Mouse (Mus musculus): ENCODE measurements around the gene Tnfaip8l2.

The Tnfaip8l2 gene

DNA sequence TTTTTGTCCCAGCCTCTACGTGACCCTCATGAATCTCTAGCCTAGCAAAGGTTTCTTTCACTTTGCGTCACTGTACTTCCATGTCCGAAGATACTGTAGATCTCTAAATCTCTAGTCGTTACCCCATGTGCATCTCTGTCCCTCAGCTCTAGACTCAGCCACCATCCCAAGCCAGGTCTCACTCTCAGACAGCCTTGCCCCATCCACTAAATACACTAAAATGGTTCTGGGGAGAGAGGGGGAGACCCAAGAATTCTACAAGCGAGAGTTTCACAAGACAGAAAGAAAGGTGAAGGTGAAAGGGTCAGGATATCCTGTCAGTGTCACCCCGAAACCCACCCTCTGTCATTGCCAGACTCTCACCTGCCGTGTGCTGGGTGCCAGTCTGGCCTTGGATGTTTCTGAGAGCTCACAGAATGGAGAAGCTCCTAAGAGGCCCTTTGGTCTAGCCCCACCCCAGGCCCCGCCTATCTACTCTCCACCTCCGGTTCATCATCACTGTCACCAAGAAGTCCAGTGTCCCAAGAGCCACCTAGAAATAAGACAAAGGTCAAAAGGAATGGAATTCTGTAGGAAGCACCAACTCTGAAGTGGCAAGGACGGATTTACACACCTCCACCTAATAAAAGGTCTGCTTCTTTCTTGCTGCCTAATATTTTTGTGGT lies at the start of gene Tnfaip8l2:
Gene Tnfaip8l2, minus strand, starts transcription at position 409 of the 665 bp plus-strand sequence.
- DNase-seq (ENCODE audit: low read depth, low spot score) = peak; percentile 73

DNA sequence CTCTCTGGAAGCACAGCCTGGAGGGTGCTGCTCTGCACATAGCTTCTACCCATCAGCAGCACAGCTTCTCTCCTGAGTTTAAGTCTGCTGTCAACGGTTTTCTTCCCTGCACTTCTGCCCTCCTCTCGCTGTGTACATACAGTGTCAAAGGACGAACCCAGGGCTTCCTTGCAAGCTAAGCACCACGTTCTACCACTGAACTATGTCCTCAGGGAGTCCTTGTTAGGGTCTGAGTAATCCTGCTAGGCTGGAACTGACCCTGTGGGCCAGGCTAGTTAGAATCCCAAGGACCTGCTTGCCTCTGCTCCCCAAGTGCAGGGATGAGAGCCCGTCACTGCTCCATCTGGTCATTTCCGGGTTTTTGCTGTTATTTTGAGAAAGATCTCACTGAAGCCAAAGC lies 44.7 kb upstream of the Tnfaip8l2 start:
- DNase-seq (ENCODE audit: low read depth, low spot score) = no peak

DNA sequence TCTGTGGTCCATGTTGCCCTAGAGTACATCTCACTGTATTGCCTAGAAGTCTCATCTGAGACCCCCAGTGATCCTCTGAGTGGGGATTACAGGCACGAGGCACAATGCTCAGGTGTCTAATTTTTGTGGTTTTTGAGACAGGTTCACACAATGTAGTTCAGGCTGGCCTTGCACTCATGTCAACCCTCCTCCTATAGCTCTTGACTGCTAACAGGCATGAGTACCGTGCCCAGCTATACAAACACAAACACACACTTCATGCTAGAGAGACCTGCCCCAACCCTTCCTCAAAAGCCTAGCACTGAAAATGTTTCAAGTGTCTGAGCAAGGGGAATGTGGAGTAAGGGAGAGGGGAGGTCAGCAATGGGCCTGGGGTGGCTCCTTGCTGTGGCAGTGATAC lies 43.9 kb upstream of the Tnfaip8l2 start:
- no peak for DNase-seq (ENCODE audit: low read depth, low spot score)

DNA sequence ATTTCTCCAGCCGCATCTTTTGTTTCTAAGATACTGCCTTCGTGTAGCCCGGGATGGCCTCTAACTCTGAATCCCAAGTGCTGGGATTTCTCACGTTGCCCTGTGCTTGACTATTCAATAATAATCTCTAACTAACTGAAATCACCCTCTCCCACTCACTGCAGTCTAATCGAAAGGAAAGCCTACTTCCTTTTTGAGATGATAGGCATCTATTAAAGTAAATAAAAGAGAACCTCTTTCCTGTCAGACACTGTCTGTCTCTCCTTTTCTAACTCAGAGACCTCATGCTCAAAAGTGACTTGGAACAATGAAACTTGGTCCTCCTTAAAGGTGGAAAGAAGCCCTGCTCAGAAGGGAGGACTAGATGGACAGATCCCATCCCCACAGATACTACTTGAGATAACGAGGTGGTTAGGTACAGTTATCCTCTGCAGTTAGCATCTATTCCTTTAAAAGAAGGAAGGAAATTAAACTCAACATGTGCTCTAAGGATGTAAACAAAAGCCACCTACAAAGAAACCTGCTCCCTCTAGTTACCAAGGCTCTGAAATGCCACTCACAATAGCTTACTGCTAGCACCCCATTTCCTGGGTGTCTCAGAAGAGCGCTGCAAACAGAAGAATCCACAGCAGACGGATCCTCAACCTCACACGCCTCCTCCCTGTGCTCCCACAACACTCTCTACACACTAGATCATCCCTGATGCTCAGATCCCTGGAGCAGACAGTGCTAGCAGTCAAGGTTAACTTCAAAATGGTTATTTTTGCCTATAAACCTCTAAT lies 42.8 kb upstream of the Tnfaip8l2 start:
- peak; percentile 49 for DNase-seq (ENCODE audit: low read depth, low spot score)

DNA sequence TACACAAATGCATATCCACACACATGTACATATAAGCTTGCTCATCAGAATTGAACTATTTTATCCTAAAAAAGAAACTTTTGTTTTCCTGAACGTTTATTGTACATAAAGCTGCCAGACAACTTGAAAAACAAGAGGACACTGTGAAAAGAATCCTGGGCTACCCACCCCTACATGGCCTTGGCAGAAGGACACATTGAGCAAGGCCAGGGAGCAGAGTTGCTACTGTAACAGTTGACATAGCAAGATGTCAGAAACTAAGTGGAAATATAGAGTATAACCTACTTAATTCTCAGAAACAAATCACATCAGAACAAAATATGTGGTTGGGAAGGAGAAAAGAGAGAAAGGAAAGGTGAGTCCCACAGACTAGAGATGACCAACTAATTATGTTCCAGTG lies 39.7 kb upstream of the Tnfaip8l2 start:
- no peak for DNase-seq (ENCODE audit: low read depth, low spot score)

DNA sequence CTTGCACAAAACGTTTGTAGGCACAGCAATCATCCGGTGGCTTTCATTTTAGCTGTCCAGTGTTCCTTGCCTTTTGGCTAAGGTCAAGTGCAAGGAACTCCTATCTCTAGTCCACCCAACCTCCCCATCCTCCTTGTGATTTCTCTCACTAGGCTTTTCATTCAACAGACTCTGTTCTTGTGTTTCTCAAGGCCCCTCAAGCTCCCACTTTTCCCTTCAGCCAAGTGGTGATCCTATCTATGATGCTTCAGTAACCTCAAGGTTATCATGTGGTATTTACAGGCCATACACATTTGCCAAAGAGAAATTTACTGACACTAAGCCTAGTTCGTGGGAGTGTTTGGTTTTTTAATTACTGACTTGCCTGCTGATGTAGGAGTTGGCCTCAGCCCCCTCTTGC lies 37.7 kb upstream of the Tnfaip8l2 start:
- DNase-seq (ENCODE audit: low read depth, low spot score) = no peak

DNA sequence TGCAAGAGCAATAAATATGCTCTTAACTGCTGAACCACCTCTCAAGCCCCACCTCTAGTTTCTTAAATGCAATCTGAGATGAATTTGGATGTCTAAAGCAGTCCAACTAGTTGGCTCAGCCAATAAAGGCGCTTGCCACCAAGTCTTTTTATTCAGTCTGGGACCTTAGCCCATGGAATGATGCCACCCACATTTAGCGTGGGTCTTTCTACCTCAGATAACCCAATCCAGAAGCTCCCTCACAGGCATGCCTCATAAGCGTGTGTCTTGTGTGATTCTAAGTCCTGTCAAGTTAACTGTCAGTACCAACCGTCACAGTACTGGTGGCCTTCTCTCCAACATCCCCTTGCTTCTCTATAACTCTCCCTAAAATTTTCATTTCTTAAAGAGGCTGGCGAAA lies 36.8 kb upstream of the Tnfaip8l2 start:
- no peak for DNase-seq (ENCODE audit: low read depth, low spot score)

DNA sequence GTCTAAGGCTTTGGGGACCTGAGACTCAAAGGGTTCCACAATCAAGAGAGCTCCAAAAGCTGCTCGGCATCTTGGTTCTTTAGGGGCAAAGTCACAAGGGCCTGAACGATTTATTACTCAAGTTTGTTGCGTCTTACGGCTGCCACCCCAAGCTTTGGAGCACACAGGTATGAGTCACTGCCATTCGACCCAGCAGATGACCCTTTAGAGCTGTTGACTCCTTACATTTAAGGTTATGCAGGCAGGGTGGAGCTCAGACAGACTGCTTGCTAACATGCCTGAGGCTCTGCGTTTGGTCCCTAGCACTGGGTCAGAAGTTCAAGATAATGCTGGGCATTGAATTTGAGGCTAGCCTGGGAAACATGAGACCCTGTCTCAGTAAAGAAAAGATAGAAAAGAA lies 35.4 kb upstream of the Tnfaip8l2 start:
- no peak for DNase-seq (ENCODE audit: low read depth, low spot score)

DNA sequence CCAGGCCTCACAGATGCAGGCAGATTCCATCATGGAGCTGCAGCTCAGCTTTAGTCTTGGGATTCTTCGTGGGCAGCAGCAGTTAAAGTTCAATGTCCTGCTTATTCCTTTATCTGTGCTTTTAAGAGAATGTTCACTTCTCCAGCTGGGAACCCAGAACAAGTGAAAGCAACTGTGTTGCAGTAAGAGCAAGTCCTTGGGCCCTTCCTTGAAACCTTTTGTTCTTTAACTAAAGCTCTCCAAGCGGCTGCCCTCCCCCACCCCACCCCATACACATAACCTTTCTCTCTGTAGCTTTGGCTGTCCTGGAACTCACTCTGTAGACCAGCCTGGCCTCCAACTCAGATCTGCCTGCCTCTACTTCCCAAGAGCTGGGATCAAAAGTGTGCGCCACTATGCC lies 34.3 kb upstream of the Tnfaip8l2 start:
- no peak for DNase-seq (ENCODE audit: low read depth, low spot score)

DNA sequence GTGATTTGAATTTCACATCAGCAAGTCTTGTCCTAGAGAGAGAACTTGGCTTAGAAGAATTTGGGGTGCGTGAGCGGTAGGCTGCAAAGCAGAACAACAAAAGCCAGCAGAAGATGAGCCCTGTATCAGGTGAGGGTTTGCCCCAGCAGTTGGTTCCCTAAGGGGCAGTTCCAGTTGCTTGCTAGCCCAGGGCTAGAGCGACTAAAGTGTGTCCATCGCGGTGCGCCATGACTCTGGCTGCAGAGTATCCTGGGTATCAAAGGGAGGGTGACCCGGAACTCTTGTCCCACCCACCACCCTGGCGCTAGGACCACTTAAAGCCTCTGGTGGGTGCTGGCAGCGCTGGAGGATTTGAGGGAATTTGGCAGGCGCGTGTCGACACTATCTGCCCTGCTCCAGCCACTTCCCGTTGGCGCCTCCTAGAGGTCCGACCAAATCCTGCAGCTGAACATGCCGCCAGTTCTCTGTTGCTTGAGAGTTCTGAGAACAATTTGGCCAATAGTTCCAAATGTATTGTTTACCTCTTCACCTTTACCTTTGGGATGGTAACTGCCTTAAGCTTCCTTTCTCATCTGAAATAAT lies 31.9 kb upstream of the Tnfaip8l2 start:
- DNase-seq (ENCODE audit: low read depth, low spot score) = peak; percentile 91

DNA sequence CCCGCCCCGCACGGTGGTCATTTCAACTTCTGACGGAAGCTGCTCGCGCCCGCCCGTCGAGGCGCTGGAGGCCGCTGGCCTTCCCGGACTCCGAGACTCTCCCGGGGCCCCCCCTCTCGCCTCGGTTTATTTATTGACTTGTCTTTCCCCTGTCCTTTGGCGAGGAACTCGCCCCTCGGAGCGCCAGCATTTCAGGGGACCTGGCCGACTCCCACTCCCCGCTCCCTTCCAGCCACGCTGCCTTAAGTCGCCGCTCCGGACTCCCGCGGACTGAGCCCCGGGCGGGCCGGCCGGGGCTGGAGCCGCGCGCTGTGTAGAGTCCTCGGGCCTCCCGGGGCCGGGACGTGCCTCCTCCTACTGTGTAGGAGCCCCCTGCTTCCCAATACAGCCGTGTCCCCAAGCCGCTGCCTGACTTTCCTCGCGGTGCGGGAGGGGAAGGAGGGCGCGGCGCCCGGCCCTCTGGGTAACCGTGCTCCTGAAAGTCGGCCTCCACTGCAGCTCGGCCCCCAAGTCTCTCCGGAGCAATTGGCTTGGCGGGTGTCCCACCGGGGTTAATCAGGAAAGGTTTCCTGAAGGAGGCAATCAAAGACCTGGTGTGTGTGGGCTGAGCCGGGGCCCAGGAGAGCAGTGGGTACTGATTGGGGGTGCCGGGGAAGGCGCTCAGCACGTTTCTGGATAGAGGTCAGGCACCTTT lies 31.2 kb upstream of the Tnfaip8l2 start:
- peak; percentile 35 for DNase-seq (ENCODE audit: low read depth, low spot score)

DNA sequence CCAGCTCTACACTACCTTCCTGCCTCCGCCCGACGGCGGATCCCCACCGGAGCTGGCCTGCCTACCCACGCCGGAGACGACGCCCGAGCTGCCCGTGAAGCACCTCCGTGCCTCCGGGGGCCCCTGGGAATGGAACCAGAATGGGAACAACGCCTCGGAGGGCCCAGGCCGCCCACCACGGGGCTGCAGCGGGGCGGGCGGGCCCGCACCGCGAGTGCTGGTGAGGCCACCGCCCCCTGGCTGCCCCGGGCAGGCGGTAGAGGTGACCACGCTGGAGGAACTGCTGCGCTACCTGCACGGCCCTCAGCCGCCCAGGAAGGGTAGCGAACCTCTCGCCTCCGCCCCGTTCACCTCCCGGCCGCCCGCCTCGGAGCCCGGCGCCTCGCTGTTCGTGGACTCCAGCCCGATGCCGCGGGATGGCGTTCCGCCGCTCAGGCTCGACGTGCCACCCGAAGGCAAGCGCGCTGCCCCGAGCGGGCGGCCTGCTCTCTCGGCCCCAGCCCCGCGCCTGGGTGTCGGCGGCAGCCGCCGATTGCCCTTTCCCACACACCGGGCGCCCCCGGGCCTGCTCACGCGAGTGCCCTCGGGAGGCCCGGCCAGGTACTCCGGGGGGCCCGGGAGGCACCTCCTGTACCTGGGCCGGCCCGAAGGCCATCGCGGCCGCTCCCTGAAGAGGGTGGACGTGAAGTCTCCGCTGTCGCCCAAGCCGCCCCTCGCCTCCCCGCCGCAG lies 30.5 kb upstream of the Tnfaip8l2 start:
- peak; percentile 25 for DNase-seq (ENCODE audit: low read depth, low spot score)

DNA sequence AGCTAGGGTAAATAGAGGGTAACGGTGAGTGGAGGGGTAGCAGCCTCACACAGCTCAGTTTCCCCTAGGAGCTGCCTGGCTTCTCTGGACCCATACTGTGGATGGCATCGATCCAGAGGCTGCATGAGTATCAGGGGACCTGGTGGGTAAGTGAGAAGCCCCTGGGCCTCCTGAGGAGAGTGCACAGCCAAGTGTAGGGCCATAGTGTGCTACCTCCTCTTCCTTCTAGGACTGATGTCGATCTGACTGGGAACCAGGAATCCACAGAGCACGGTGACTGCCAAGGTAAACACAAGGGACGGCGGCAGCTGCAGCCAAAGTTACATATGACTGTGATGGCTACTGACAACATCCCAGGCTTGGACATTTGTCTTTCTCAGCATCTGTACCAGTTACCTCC lies 28.9 kb upstream of the Tnfaip8l2 start:
- no peak for DNase-seq (ENCODE audit: low read depth, low spot score)

DNA sequence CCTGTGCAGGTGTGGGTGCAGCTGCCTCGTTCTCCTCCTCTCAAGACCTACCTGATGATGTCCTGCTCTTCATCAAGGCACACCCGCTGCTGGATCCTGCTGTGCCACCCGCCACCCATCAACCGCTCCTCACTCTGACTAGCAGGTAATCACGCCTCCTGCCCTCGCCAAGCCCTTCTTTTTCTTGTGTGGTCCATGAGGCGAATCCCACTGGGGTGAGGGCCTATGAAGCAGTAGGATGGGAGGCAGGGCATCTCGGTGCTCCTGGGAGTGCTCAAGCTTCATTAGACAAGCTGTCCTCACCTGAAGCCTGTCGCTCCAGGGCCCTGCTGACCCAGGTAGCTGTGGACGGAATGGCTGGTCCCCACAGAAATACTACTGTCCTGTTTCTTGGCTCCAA lies 27.8 kb upstream of the Tnfaip8l2 start:
- no peak for DNase-seq (ENCODE audit: low read depth, low spot score)

DNA sequence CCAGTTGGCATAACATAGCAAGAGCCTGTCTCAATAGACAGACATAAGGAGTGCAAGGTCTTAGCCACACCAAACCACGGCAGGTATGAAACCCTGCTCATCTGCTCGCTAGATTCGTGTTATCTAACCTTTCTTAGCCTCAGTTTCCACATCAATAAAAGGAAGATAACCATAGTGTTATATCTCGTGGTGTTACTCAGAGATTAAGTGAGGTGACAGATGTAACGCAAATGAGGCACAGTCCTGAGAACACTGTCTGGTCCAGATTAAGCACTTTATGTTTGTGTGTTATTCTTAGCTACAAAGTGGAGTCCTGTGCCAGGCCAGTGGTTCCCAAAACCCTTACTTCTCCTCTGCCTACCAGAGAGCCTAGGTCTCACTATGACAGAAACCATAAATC lies 22.7 kb upstream of the Tnfaip8l2 start:
- DNase-seq (ENCODE audit: low read depth, low spot score) = no peak

DNA sequence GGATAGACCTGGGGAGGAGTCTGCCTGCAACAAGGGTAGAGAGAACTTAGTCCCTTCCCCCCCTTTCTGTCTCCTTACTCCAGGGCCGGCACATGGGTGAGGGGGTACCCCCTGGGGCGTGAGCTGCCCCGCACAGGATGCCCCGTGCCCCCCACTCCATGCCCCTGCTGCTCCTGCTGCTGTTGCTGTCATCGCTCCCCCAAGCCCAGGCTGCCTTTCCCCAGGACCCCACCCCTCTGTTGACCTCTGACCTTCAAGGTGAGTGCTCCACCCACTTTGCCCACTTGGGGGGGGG lies 22.0 kb upstream of the Tnfaip8l2 start:
- no peak for DNase-seq (ENCODE audit: low read depth, low spot score)

DNA sequence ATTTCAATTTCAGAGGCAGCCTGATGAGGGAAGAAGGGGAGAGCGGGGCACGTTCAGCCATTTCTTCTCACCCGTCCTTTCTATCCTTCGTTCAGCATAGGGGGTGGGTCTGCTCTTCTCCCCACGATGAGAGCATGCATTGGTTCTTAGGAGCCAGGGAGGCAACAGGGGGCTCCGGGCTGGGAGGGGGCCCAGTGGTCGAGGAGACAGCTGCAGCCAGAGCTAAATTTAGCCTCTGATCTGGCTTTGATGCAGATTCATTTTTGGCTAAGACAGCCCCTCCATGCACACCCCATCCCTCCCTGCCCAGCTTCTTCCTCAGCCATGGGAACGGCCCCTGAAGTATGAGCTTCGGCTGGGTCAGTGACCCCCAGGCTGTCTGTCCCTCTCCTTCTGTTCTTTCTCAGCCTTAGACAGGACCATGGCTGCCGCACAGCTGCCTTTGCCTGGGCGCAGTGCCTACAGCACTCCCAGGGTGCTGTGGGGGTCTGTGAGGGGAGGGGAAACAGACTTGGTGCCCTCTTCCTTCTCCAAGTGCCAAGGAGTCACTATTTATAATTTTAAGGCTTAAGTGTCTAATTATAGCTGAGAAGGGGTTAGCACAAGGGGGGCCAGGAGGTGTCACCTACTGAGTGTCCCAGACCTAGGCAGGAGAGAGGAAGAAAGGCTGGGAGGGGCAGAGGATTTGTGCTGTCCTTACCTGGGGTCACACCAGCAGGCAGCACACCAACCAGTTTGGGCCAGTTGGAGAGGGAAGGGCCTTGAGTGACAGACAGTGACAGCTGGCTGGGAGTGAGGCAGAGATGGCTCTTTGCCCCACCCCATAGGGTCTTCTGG lies 21.5 kb upstream of the Tnfaip8l2 start:
- DNase-seq (ENCODE audit: low read depth, low spot score) = no peak

DNA sequence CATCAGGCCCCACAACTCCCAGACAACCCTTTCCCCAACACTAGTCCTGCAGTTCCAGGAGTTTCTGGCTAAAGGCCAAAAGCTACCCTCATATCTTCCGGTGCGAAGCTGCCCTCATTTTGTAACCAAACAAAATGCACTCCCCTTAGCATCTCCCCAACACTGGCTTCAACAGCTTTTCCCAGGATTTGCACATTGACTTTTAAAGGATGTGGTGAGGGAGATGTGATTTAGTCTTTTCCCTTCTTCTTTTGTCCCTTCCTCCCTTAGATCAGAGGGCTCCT lies 20.1 kb upstream of the Tnfaip8l2 start:
- DNase-seq (ENCODE audit: low read depth, low spot score) = no peak

DNA sequence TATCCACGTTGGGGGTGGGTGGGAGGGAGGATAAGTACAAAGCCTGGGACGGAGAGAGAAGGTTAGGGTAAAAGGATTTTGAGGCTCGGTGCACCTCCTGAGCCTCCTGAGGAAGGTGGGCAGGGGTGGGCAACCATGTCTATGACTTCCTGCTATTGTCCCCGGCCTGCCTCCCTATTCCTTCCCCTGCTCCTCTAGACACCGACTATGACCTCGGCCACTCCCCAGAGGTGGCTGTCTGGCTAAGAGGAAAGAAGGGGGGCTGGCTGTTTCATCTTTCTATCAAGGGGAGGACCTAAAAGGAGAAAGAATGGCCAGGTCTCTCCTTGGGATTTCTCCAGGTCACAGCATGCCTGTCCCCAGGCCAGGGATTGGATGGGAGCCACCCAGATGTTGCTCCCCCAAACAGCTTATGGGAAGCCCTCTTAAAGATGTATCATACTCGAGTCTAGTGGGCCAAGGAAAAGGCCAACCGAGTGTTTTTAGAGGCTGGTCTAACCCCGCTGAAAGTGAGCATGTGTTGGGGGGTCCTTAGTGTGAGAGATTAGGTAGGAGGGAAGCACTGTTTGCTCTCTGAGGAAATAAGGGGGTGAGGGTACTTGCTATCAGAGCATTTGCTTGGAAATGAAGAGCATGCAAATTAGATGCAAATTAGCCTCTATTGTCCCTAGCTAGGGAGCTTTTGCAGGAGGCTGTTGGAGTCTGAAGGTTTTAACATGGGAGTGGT lies 19.6 kb upstream of the Tnfaip8l2 start:
- DNase-seq (ENCODE audit: low read depth, low spot score) = no peak

DNA sequence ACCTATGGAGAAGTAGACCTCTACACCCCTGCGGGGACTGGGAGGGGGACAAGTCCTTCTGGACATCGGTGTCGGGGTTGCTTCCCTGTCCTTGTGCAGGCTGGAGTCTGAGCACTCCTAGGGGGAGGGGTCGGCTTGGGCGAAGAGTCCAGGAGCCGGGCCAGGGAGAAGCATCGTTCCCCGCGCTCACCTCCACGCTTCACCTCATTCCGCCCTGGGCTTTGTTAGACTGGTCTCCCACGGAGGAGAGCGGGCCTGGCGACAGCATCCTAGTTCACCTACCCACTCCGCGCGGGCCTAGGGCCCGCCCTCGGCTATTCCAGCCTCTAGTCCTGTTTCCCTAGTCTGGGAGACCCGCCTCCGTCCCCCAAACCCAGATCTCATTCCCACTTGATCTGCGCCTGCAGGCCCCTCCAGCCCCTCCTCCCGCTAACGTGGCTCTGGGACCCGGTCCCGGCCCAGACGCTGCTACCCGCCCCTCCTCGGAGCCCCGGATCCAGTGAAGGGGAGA lies 18.9 kb upstream of the Tnfaip8l2 start:
- DNase-seq (ENCODE audit: low read depth, low spot score) = peak; percentile 25

Measured in CD4-positive, CD25-positive, alpha-beta regulatory T cell, adult 2 months (primary cell).